ENCODE assay signal across 41 mouse cellular contexts in genomic region chrX:135576412-135576811, GRCm38 (mm10). TPM values are rescaled to one million over a fixed set of nuclear protein-coding genes. Genes with fewer than 3 reads are reported as not detected.
"Had no signal": no experiment of that assay in that cellular context is flagged by ENCODE, and none has a peak within 500 bp of the region (broad histone marks: within the 10 kb centered on the region; RNA-seq: fewer than 3 reads in every experiment).

No protein-coding gene starts in this region.

- H3K4me3 ChIP-seq: heart, adult 2 months; heart, embryonic 12.5 days; hindbrain, embryonic 10.5 days; hindbrain, embryonic 12.5 days; hindbrain, embryonic 15.5 days; kidney, embryonic 15.5 days; limb, embryonic 13.5 days; limb, embryonic 15.5 days; liver, embryonic 12.5 days had no signal

- H3K36me3 ChIP-seq: heart, embryonic 12.5 days; hindbrain, embryonic 10.5 days; hindbrain, embryonic 12.5 days; hindbrain, embryonic 15.5 days; kidney, embryonic 15.5 days; limb, embryonic 13.5 days; limb, embryonic 15.5 days; liver, embryonic 12.5 days had no signal

- H3K9me3 ChIP-seq: heart, embryonic 12.5 days; hindbrain, embryonic 10.5 days; hindbrain, embryonic 12.5 days; hindbrain, embryonic 15.5 days; kidney, embryonic 15.5 days; limb, embryonic 13.5 days; limb, embryonic 15.5 days; liver, embryonic 12.5 days had no signal

- H3K27ac ChIP-seq: heart, adult 2 months; hindbrain, embryonic 10.5 days; hindbrain, embryonic 12.5 days; hindbrain, embryonic 15.5 days; hindbrain, postnatal 0 days; kidney, embryonic 15.5 days; kidney, postnatal 0 days; limb, embryonic 13.5 days; limb, embryonic 15.5 days; liver, embryonic 12.5 days; liver, embryonic 14.5 days had no signal

- H3K4me1 ChIP-seq: hindbrain, embryonic 10.5 days; hindbrain, embryonic 12.5 days; hindbrain, embryonic 15.5 days; kidney, embryonic 15.5 days; limb, embryonic 13.5 days; limb, embryonic 15.5 days had no signal

- ATAC-seq: hindbrain, postnatal 0 days; intestine, embryonic 16.5 days; liver, embryonic 12.5 days had no signal

- H3K27me3 ChIP-seq: heart, embryonic 12.5 days; hindbrain, embryonic 15.5 days; liver, embryonic 12.5 days had no signal

- DNase-seq: gastrocnemius, postnatal 14 days; gastrocnemius, postnatal 36 days; heart, adult 2 months; heart, postnatal 10 days; heart, postnatal 4 days; kidney, adult 11 months; kidney, adult 2 months; kidney, adult 9 months; kidney, postnatal 14 days; kidney, postnatal 36 days; layer of hippocampus, adult 9-11 months; layer of hippocampus, postnatal 36 days; left cerebral cortex, postnatal 4 days had no signal

RNA-seq across cellular contexts. Expression of gene Nxf7, which starts 22.2 kb away (rescaled TPM):
- total RNA-seq: gastrocnemius, adult 18-20 months; gastrocnemius, adult 8-10 months; gastrocnemius, postnatal 14 days; gastrocnemius, postnatal 36 days; hindbrain, postnatal 0 days; layer of hippocampus, adult 18-20 months; layer of hippocampus, adult 8-10 months; layer of hippocampus, postnatal 14 days; layer of hippocampus, postnatal 36 days; left cerebral cortex, postnatal 4 days had no signal
- polyA plus RNA-seq: heart, adult 2 months; hindbrain, embryonic 10.5 days; hindbrain, embryonic 12.5 days; hindbrain, embryonic 15.5 days; hindbrain, postnatal 0 days; kidney, adult 2 months; kidney, embryonic 15.5 days; kidney, postnatal 0 days; limb, embryonic 13.5 days; liver, adult 2 months; liver, embryonic 12.5 days had no signal

RNA-seq across cellular contexts. Expression of gene Prame, which starts 51.1 kb away (rescaled TPM):
- total RNA-seq: gastrocnemius, adult 18-20 months; gastrocnemius, adult 8-10 months; gastrocnemius, postnatal 14 days; gastrocnemius, postnatal 36 days; heart, adult 2 months; heart, postnatal 10 days; heart, postnatal 25 days; heart, postnatal 4 days; hindbrain, postnatal 0 days; layer of hippocampus, adult 18-20 months; layer of hippocampus, adult 8-10 months; layer of hippocampus, postnatal 14 days; layer of hippocampus, postnatal 36 days; left cerebral cortex, adult 18-20 months; left cerebral cortex, adult 8-10 months; left cerebral cortex, postnatal 25 days; left cerebral cortex, postnatal 4 days; liver, adult 2 months had no signal
- polyA plus RNA-seq: frontal cortex, adult 2 months; heart, adult 2 months; heart, embryonic 12.5 days; heart, embryonic 14.5 days; heart, embryonic 16.5 days; hindbrain, embryonic 10.5 days; hindbrain, embryonic 12.5 days; hindbrain, embryonic 15.5 days; hindbrain, postnatal 0 days; intestine, embryonic 14.5 days; intestine, embryonic 16.5 days; kidney, adult 2 months; kidney, embryonic 15.5 days; kidney, postnatal 0 days; large intestine, adult 2 months; limb, embryonic 11.5 days; liver, adult 2 months; liver, embryonic 12.5 days; liver, embryonic 14.5 days had no signal
